Mouse (Mus musculus): Measurements from ENCODE around the gene Ighmbp2.

Ighmbp2 gene

DNA sequence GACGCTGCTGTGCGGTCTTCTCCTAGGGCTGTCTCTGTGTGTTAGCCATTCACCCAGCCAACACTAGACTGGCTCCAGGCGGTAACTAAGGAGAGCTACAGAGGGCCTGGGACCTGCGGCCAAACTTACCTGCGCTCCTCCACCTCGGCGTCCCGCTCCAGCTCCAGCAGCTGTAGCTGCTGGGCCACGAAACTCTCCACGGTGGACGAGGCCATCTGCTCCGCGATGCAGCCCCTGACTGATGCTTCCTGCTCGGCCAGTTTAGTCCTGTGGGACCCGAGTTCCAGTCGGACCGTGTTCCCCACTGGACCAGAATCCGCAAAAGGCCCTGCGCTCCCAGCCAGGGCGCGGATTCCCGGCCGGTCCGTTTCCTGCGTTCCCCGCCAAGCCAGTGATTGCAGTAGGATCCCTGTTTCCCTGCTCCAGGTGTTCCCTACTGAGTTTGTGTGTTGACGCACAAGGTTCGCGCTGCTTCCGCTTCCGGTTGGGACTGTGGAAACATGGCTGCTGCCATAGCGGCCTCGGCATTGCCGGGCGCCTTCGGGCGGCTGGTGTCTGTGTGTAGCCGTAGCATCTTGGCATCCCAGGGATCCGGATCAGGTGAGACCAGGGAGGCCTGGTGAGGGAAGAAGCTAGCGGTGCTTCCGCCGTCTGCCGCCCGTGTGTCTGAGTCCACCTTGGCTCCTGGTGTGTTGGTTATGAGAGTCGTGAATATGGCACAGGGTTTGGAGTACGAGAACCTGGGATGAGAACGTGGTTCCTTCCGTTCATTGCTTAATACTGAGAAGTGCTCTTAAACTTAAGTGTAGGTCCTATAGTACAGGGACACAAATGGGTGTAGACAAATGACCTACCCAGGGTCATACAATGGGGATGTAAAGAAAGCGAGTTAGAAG, at the start of gene Ighmbp2, which contains the start of gene Mrpl21:
Gene Ighmbp2 (minus strand): TSS at position 446 of the 896 bp plus-strand sequence.
Gene Mrpl21 (plus strand): TSS at position 330 of the 896 bp plus-strand sequence.
- DNase-seq (ENCODE audit: low read depth, low spot score) = peak; percentile 96

GRCm38 (mm10) chr19:3326479-3327047, 43.7 kb upstream of the Ighmbp2 start:
- no peak for DNase-seq (ENCODE audit: low read depth, low spot score)

- DNase-seq (ENCODE audit: low read depth, low spot score) = no peak
Measured at GRCm38 (mm10) chr19:3325771-3326478, 43.1 kb upstream of the Ighmbp2 start.

- peak; percentile 93 for DNase-seq (ENCODE audit: low read depth, low spot score)
Measured at GRCm38 (mm10) chr19:3324931-3325711, 42.3 kb upstream of the Ighmbp2 start.

DNA sequence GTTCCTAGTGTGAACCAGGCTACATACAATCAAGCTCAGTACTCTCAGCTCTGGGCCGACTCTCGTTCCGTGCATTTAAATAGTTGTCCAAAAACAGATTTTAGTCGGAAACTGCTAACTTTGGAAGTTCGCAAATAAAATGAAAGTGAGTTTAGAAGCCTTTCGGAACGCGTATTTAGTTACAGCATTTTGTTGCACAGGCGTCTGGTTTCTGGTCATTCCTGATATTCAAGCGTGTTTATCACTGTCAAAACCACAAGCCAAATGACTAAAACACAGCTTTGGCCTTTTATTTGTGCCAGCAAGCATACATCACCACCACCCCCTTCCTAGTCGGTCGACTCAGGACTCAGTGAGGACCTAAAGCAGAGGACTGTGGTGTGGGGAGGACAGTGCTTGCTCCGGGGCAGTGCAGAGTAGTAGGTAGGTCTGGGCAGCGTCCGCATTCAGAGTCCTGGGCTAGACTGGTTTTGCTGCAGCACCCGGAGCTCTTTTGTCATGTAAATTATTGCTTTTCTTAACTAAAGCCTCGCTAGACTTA, 41.5 kb upstream of the Ighmbp2 start:
- DNase-seq (ENCODE audit: low read depth, low spot score) = peak; percentile 76

DNA sequence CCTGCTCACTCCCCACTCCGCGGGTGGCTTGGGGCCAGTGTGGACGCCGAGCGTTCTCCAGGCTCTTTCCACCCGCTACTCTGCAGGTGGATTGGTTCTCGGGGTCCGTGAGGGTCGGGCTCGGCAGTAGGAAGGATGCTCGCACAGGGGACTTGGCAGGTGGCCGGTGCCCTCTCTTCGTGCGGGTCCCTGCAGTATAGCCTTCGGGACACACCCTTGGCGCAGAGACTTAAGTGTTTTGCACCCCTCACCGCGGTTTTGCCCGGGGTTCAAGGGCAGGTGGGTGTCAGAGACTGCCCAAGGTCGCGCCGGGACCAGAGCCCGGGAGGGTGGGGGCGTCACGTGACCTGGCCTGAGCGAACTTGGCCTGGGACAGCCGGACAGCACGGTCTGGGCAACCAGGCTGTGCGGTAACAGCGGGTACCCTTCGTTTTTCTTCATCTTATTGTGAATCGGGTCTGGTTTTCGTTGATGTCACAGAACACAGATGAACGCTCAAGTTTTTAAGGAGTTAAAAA, 41.0 kb upstream of the Ighmbp2 start:
- peak; percentile 70 for DNase-seq (ENCODE audit: low read depth, low spot score)

GRCm38 (mm10) chr19:3323201-3323621, 40.4 kb upstream of the Ighmbp2 start:
- peak; percentile 79 for DNase-seq (ENCODE audit: low read depth, low spot score)

GRCm38 (mm10) chr19:3322261-3322969, 39.6 kb upstream of the Ighmbp2 start, which contains the start of gene Cpt1a:
Gene Cpt1a (plus strand): TSS chr19:3322334.
- DNase-seq (ENCODE audit: low read depth, low spot score) = peak; percentile 82

- no peak for DNase-seq (ENCODE audit: low read depth, low spot score)
Measured at GRCm38 (mm10) chr19:3321617-3322016, 38.8 kb upstream of the Ighmbp2 start.

GRCm38 (mm10) chr19:3320801-3321200, 38.0 kb upstream of the Ighmbp2 start:
- DNase-seq (ENCODE audit: low read depth, low spot score) = peak; percentile 83

DNA sequence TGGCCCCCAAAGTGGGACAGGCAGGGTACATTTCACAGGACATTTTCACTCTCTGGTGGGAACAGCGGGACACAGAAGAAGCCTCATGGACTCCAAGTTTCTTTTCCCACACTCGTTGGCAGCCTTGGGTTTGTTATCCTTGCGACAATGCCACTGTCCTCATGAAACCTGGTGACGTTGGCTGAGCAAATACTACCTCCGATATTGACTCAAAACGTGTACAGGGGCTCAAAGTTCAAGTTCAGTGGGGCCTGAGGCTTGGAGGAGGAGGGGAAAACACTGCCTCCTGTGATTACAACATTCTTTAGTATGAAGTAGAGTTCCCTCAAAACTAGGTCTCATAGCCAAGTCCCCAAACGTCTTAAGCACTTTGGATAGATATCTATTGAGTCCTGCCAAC, 37.3 kb upstream of the Ighmbp2 start:
- DNase-seq (ENCODE audit: low read depth, low spot score) = no peak

- no peak for DNase-seq (ENCODE audit: low read depth, low spot score)
Measured at GRCm38 (mm10) chr19:3319341-3319740, 36.5 kb upstream of the Ighmbp2 start.

- no peak for DNase-seq (ENCODE audit: low read depth, low spot score)
Measured at GRCm38 (mm10) chr19:3307175-3307949, 24.5 kb upstream of the Ighmbp2 start.

GRCm38 (mm10) chr19:3304017-3304416, 21.2 kb upstream of the Ighmbp2 start:
- no peak for DNase-seq (ENCODE audit: low read depth, low spot score)

DNA sequence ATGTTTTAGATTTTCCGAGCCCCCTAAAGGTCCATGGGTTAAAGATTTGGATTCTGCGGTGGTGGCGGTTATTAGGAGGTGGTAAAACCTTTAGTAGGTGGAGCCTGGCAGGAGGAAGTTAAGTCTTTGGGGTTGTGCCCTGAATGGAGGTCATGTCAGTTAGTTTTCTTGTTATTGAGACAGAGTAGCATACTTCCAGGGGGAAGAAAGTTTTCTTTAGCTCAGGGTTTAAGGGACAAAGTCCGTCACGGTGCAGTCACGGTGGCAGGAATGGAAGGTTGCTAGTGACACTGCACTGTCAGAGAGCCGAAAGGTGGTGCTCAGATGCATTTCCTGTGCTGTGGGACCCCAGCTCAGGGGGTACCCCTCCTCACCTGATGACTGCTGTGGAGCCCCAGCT, 15.0 kb upstream of the Ighmbp2 start:
- no peak for DNase-seq (ENCODE audit: low read depth, low spot score)

- DNase-seq (ENCODE audit: low read depth, low spot score) = no peak
Measured at GRCm38 (mm10) chr19:3297034-3297433, 14.2 kb upstream of the Ighmbp2 start.

GRCm38 (mm10) chr19:3295245-3295644, 12.4 kb upstream of the Ighmbp2 start:
- DNase-seq (ENCODE audit: low read depth, low spot score) = no peak

GRCm38 (mm10) chr19:3292993-3293392, 10.2 kb upstream of the Ighmbp2 start:
- no peak for DNase-seq (ENCODE audit: low read depth, low spot score)

DNA sequence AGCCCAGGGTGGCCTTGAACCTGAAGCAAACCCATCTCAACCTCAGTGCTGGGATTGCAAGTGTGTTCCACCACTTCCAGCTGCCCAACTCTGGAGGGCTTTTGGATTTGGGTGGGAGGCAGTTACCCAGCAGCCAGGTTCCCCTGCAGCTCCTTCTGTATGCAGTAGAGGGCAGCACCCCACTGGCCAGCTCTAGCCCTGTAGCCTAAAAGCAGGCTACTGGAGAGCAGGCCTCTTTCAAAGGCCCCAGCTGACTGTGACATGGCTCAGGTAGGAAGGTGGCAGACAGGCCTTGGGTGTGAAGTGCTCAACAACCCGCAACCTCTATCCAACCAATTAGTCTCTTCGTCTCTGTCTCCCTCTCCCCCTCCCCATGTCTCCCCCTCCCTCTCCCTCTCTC, 9.2 kb upstream of the Ighmbp2 start:
- DNase-seq (ENCODE audit: low read depth, low spot score) = peak; percentile 53

Measured in R1 (cell line).